Mouse (Mus musculus): ENCODE measurements around the gene Zfp36. TPM values are rescaled to one million over a fixed set of nuclear protein-coding genes. Genes with fewer than 3 reads are reported as not detected.

The Zfp36 gene
- polyA plus RNA-seq, 1 experiment from 2014 or later = 4.5 TPM

GRCm38 (mm10) chr7:28360291-28360690 is 19.8 kb downstream of the Zfp36 start:
- H3K9me3 ChIP-seq (replicated peaks) = no peaks in the 10 kb centered on the region
- ATAC-seq = no peak
- H3K9ac ChIP-seq = no peak overlapping the region
- H3K27me3 ChIP-seq = no peaks in the 10 kb centered on the region
- WGBS = 98% methylated on average over 6 of the region's 6 CpGs
- H3K36me3 ChIP-seq (ENCODE audit: poor library complexity, severe bottlenecking) = peaks cover 66% of the 10 kb centered on the region
- H3K4me1 ChIP-seq = peaks cover 19% of the 10 kb centered on the region
- no peak overlapping the region for H3K27ac ChIP-seq
- H3K4me2 ChIP-seq = no peak overlapping the region
- H3K4me3 ChIP-seq = no peak overlapping the region

GRCm38 (mm10) chr7:28359854-28360253 is 20.2 kb downstream of the Zfp36 start:
- Histone ChIP-seq H3K27me3 (no peaks in the 10 kb centered on the region), H3K4me1 (peaks cover 19% of the 10 kb centered on the region), H3K27ac (no peak overlapping the region), H3K4me3 (no peak overlapping the region), H3K9me3 (replicated peaks) (no peaks in the 10 kb centered on the region), H3K36me3 (ENCODE audit: poor library complexity, severe bottlenecking) (peaks cover 65% of the 10 kb centered on the region), H3K9ac (no peak overlapping the region), H3K4me2 (no peak overlapping the region)
- no peak for ATAC-seq
- WGBS = 90% methylated on average over 10 of the region's 10 CpGs

DNA sequence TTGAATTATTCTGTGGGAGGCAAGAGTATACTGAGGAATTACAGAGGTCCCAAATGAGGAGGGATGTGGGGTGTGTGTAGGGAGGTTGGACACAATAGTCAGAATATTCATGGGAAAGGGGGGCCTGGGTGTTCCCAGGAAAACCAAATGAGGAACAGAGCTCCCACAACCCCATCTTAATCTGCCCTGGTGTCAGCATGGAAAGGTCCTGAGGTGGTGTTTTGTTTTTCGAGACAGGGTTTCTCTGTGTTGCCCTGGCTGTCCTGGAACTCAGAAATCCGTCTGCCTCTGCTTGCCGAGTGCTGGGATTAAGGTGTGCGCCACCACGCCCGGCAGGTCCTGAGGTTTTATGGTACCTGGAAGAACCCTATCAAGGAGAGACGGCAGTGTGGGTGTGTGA is 21.6 kb downstream of the Zfp36 start:
- Histone ChIP-seq H3K27ac (peak overlapping the region; percentile 35), H3K4me3 (0 out of 2 replicates have a peak overlapping the region, but pooled peaks have one; percentile 7), H3K36me3 (ENCODE audit: poor library complexity, severe bottlenecking) (peaks cover 64% of the 10 kb centered on the region), H3K4me1 (peaks cover 19% of the 10 kb centered on the region), H3K9ac (0 out of 2 replicates have a peak overlapping the region, but pooled peaks have one; percentile 18), H3K4me2 (0 out of 2 replicates have a peak overlapping the region, but pooled peaks have one; percentile 12), H3K9me3 (replicated peaks) (no peaks in the 10 kb centered on the region), H3K27me3 (no peaks in the 10 kb centered on the region)
- ATAC-seq = no peak
- WGBS = 37% methylated on average over 7 of the region's 7 CpGs

DNA sequence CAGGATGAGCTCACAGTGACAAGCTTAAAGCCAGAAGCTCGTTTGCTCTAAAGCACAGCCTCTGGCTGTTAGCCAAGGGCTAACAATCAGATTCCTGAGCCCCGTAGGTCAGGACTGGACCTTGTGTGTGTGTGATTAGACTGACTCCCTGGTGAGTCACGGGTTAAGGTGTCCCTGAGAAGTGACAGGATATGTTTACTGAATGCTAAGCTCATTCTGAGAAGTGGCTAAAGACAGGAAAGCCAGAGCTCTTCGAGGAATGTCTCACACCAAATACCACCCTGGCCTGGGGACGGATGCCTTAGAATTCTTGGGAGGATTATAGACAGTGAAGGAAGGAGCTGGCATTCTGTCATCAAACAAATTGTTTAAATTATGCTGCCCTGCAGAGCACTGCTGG is 22.1 kb downstream of the Zfp36 start:
- H3K4me2 ChIP-seq = peak overlapping the region; percentile 12; the same call in 1 of the 2 replicates
- H3K27ac ChIP-seq = peak overlapping the region; percentile 35
- H3K36me3 ChIP-seq (ENCODE audit: poor library complexity, severe bottlenecking) = peaks cover 64% of the 10 kb centered on the region
- WGBS = 2% methylated on average over 5 of the region's 5 CpGs
- no peaks in the 10 kb centered on the region for H3K27me3 ChIP-seq
- H3K9me3 ChIP-seq (replicated peaks) = no peaks in the 10 kb centered on the region
- ATAC-seq = no peak
- H3K4me1 ChIP-seq = peaks cover 19% of the 10 kb centered on the region
- 0 out of 2 replicates have a peak overlapping the region, but pooled peaks have one; percentile 18 for H3K9ac ChIP-seq
- 0 out of 2 replicates have a peak overlapping the region, but pooled peaks have one; percentile 7 for H3K4me3 ChIP-seq

DNA sequence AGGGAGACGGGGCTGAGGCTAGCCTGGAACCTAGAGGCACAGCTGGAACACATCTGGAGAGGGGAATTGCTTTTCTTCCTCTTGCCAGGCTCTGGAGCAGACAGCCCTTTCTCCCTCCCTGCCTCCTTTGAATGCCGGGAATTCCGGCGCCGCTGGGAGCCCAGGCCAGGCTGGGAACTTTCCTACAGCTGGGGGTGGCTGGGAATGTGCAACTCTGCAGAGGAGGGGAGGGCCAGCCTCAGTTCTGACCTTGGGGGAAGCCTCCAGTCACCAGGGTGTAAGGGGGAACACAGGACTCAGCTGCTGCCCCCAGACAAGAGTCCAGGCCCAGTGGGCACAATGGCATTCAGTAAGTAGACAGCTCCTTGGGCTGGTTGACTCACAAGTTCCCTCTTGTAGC is 23.1 kb downstream of the Zfp36 start:
- no peak for ATAC-seq
- H3K4me2 ChIP-seq = no peak overlapping the region
- WGBS = 2% methylated on average over 5 of the region's 5 CpGs
- H3K9ac ChIP-seq = no peak overlapping the region
- no peaks in the 10 kb centered on the region for H3K27me3 ChIP-seq
- H3K4me3 ChIP-seq = no peak overlapping the region
- H3K9me3 ChIP-seq (replicated peaks) = no peaks in the 10 kb centered on the region
- peaks cover 21% of the 10 kb centered on the region for H3K4me1 ChIP-seq
- H3K27ac ChIP-seq = 0 out of 2 replicates have a peak overlapping the region, but pooled peaks have one; percentile 14
- peaks cover 63% of the 10 kb centered on the region for H3K36me3 ChIP-seq (ENCODE audit: poor library complexity, severe bottlenecking)

DNA sequence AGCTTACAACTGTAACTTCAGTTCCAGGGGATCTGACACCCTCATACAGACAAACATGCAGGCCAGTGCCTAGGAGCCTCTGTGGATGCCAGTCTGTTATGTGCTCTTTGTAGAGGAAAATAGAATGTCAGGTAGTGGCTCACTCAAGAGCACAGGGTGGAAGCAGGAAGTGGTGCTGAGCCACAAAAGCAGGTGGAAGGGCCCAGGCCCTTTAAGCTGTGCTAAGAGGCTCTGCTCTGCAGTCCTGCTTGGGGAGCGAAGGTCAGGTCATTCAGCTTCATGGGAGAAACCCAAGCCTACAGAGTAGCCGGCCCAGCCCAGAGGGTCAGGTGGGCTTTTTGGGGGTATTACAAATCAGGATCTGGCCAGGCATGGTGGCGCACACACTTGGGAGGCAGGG is 24.8 kb downstream of the Zfp36 start:
- H3K27ac ChIP-seq = no peak overlapping the region

DNA sequence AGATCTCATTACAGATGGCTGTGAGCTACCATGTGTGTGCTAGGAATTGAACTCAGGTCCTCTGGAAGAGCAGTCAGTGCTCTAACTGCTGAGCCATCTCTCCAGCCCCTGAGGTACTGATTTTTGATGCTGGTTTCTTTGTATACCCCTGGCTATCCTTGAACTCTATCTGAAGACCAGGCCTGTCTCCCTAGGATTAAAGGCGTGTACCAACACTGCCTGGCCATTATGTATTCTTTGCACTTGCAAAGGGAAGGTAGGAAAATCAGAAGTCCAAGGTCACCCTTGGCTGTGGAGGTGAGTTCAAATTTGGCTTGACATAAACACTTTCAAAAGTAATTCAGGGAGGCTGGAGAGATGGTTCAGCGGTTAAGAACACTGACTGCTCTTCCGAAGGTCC is 25.5 kb downstream of the Zfp36 start:
- ATAC-seq = no peak
- Histone ChIP-seq H3K4me3 (no peak overlapping the region), H3K27ac (no peak overlapping the region), H3K9ac (no peak overlapping the region), H3K4me2 (no peak overlapping the region), H3K4me1 (peaks cover 36% of the 10 kb centered on the region), H3K27me3 (no peaks in the 10 kb centered on the region), H3K9me3 (replicated peaks) (no peaks in the 10 kb centered on the region), H3K36me3 (ENCODE audit: poor library complexity, severe bottlenecking) (peaks cover 39% of the 10 kb centered on the region)
- WGBS = 90% methylated on average over 3 of the region's 3 CpGs

More for the DNA sequence above, 24.8 kb downstream of the Zfp36 start:
- no peak for ATAC-seq
- peaks cover 30% of the 10 kb centered on the region for H3K4me1 ChIP-seq
- H3K9ac ChIP-seq = no peak overlapping the region
- H3K9me3 ChIP-seq (replicated peaks) = no peaks in the 10 kb centered on the region
- H3K36me3 ChIP-seq (ENCODE audit: poor library complexity, severe bottlenecking) = peaks cover 46% of the 10 kb centered on the region
- H3K4me3 ChIP-seq = no peak overlapping the region
- 90% methylated on average over 3 of the region's 3 CpGs for WGBS
- H3K4me2 ChIP-seq = no peak overlapping the region
- H3K27me3 ChIP-seq = no peaks in the 10 kb centered on the region

- H3K4me3 ChIP-seq = no peak overlapping the region
- H3K9me3 ChIP-seq (replicated peaks) = no peaks in the 10 kb centered on the region
- 92% methylated on average over 3 of the region's 3 CpGs for WGBS
- no peak overlapping the region for H3K27ac ChIP-seq
- no peak overlapping the region for H3K9ac ChIP-seq
- no peaks in the 10 kb centered on the region for H3K27me3 ChIP-seq
- no peak for ATAC-seq
- peaks cover 36% of the 10 kb centered on the region for H3K36me3 ChIP-seq (ENCODE audit: poor library complexity, severe bottlenecking)
- H3K4me1 ChIP-seq = peaks cover 38% of the 10 kb centered on the region
- H3K4me2 ChIP-seq = no peak overlapping the region
Measured at GRCm38 (mm10) chr7:28354113-28354581, 25.9 kb downstream of the Zfp36 start.

- 95% methylated on average over 2 of the region's 2 CpGs for WGBS
- Histone ChIP-seq H3K9me3 (replicated peaks) (no peaks in the 10 kb centered on the region), H3K36me3 (ENCODE audit: poor library complexity, severe bottlenecking) (peaks cover 31% of the 10 kb centered on the region), H3K27ac (no peak overlapping the region), H3K4me3 (no peak overlapping the region), H3K4me2 (no peak overlapping the region), H3K9ac (no peak overlapping the region), H3K27me3 (no peaks in the 10 kb centered on the region), H3K4me1 (peaks cover 34% of the 10 kb centered on the region)
- ATAC-seq = no peak
Measured at GRCm38 (mm10) chr7:28353267-28353666, 26.8 kb downstream of the Zfp36 start.

DNA sequence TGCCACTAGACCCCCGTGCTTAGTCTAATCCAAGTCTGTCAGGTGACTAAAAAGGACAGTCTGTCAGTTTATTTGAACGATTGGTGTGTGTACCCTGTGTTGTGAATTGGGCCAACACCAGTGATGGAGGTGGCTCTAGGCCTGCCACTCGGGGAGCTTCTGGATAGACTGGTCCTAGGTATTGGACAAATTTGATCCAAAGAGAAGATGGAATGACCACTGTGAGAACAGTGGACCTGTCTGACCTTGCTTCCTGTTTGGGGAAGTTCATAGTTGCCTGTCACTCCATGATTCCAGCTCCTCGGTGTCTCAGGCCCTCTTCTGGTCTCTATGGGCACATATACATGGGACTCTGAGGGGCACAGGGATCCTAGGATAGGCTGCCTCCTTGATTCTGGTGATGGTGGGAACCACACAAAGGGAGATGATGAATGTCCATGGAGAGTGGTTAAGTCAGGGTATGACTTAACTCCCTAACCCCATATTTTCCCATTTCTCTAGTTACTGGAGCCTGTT is 28.3 kb downstream of the Zfp36 start:
- H3K27ac ChIP-seq = no peak overlapping the region
- H3K4me2 ChIP-seq = peak overlapping the region; percentile 93
- peaks cover 20% of the 10 kb centered on the region for H3K4me1 ChIP-seq
- H3K4me3 ChIP-seq = peak overlapping the region; percentile 91
- H3K9ac ChIP-seq = peak overlapping the region; percentile 96
- H3K36me3 ChIP-seq (ENCODE audit: poor library complexity, severe bottlenecking) = peaks cover 31% of the 10 kb centered on the region
- H3K9me3 ChIP-seq (replicated peaks) = no peaks in the 10 kb centered on the region
- H3K27me3 ChIP-seq = no peaks in the 10 kb centered on the region
- WGBS = 48% methylated on average over 4 of the region's 4 CpGs
- ATAC-seq = no peak

- Histone ChIP-seq H3K27me3 (no peaks in the 10 kb centered on the region), H3K27ac (peak within 1 kb of the TSS; percentile 77), H3K9me3 (replicated peaks) (no peaks in the 10 kb centered on the region), H3K9ac (peak within 1 kb of the TSS; percentile 96), H3K36me3 (ENCODE audit: poor library complexity, severe bottlenecking) (peaks cover 30% of the 10 kb centered on the region), H3K4me3 (peak within 1 kb of the TSS; percentile 91), H3K4me1 (peaks cover 20% of the 10 kb centered on the region), H3K4me2 (peak within 1 kb of the TSS; percentile 93)
- ATAC-seq = peak; percentile 95
- under 1% methylated on average over 47 of the region's 50 CpGs for WGBS
Measured at GRCm38 (mm10) chr7:28350155-28350883, 29.7 kb downstream of the Zfp36 start, which contains the start of gene Rps16. Gene Rps16, plus strand, starts transcription at chr7:28350652.

GRCm38 (mm10) chr7:28348601-28349000 is 31.5 kb downstream of the Zfp36 start:
- ATAC-seq = no peak
- no peak overlapping the region for H3K9ac ChIP-seq
- peaks cover 20% of the 10 kb centered on the region for H3K4me1 ChIP-seq
- WGBS = 88% methylated on average over 7 of the region's 7 CpGs
- peaks cover 15% of the 10 kb centered on the region for H3K36me3 ChIP-seq (ENCODE audit: poor library complexity, severe bottlenecking)
- H3K4me3 ChIP-seq = no peak overlapping the region
- no peak overlapping the region for H3K27ac ChIP-seq
- no peaks in the 10 kb centered on the region for H3K9me3 ChIP-seq (replicated peaks)
- H3K27me3 ChIP-seq = no peaks in the 10 kb centered on the region
- H3K4me2 ChIP-seq = no peak overlapping the region
